Mouse (Mus musculus): Measurements from ENCODE around the gene Fastkd1.

GRCm38 (mm10) chr2:69679990-69680389, 33.3 kb downstream of the Fastkd1 start:
- no peak for TF ChIP-seq CTCF (IDR thresholded peaks at IDR 0.05; ENCODE audit: control insufficient read depth, insufficient read depth, insufficient read length)
- TF ChIP-seq MYOD1 (IDR thresholded peaks at IDR 0.05; ENCODE audit: control insufficient read depth, insufficient read length, low read depth), result no peak
